Mouse (Mus musculus) liver, embryonic 11.5 days (tissue): ENCODE measurements around the gene Rragd. TPM values are rescaled to one million over a fixed set of nuclear protein-coding genes. Genes with fewer than 3 reads are reported as not detected.

ENCODE experiments used
- ATAC-seq: fragments of 200-750 bp; cut with Nextera tagmentation; replicated peaks from 2 replicates; pipeline ENCODE4 v1.8.0; 2017; ENCODE audit warnings: moderate number of reproducible peaks, mild to moderate bottlenecking, moderate TSS enrichment, moderate library complexity; ENCODE audit not compliant: low FRiP score
- DNase-seq: peaks from one replicate; pipeline ENCODE4 v3.0.0-alpha.2; 2017; ENCODE audit warnings: low spot score
- H3K27ac ChIP-seq: fragments of 300-500 bp; sonication (generic); 2 replicates; pipeline ENCODE4 v1.5.1; 2014; ENCODE audit warnings: mild to moderate bottlenecking, low read depth, low read length, control low read depth
- H3K27me3 ChIP-seq: fragments of 300-500 bp; sonication (generic); replicated peaks from 2 replicates; pipeline ENCODE4 v1.6.1; 2014; ENCODE audit warnings: low read length, mixed read lengths; ENCODE audit not compliant: control insufficient read depth, insufficient read depth
- H3K36me3 ChIP-seq: fragments of 300-500 bp; sonication (generic); 2 replicates; pipeline ENCODE4 v1.6.1; 2014; ENCODE audit warnings: mild to moderate bottlenecking, low read length, moderate library complexity, mixed read lengths; ENCODE audit not compliant: control insufficient read depth, insufficient read depth
- H3K4me1 ChIP-seq: fragments of 300-500 bp; sonication (generic); replicated peaks from 2 replicates; pipeline ENCODE4 v1.6.1; 2014; ENCODE audit warnings: low read length, mixed read lengths; ENCODE audit not compliant: control insufficient read depth, insufficient read depth
- H3K4me2 ChIP-seq: fragments of 300-500 bp; sonication (generic); 2 replicates; pipeline ENCODE4 v1.6.1; 2014; ENCODE audit warnings: mild to moderate bottlenecking, control low read depth, moderate library complexity
- H3K4me3 ChIP-seq: fragments of 300-500 bp; sonication (generic); 2 replicates; pipeline ENCODE4 v1.5.1; 2014; ENCODE audit warnings: low read depth, low read length, control low read depth
- H3K9ac ChIP-seq: fragments of 300-500 bp; sonication (generic); 2 replicates; pipeline ENCODE4 v1.6.1; 2014; ENCODE audit warnings: low read depth, low read length, control low read depth
- H3K9me3 ChIP-seq: fragments of 300-500 bp; sonication (generic); 2 replicates; pipeline ENCODE4 v1.6.1; 2016; ENCODE audit warnings: low read length, inconsistent platforms, mixed read lengths; ENCODE audit not compliant: control insufficient read depth
- WGBS: fragments of 180-500 bp; shearing (Covaris S2); extraction: QIAGEN DNeasy Blood & Tissue Kit; methylation state at CpG from one replicate; pipeline ENCODE4 v1.1.7; 2014; 5-methylcytosine and 5-hydroxymethylcytosine counted together
- polyA plus RNA-seq: library from polyadenylated mRNA; unstranded; fragments of >200 nt; fragmentation: Nextera tagmentation; extraction: Ambion mirVana; gene quantifications from 2 replicates; pipeline ENCODE4 v1.2.1, GENCODE M21; 2014

Gene Rragd
- polyA plus RNA-seq, 1 experiment from 2014 or later: 4.6 TPM

DNA sequence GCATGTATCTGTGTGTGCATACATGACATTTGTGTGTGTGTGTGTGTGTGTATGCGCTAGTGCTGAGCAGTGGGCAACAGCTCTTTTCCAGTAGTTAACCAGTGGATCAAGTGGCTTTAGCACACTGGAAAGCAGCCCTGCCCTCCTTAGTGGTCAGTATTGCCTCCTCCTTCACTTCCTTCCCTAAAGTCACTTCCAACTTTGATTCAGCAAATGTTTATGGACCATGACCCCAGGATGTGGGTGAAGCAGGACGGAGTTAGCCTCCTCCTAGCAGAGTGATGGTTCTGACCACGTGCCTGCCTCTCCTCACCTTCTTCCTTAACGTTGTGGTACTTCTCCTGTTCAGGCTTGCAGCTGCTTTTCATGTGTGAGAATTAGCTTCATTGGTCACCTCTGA, 57.0 kb downstream of the Rragd start:
- Histone ChIP-seq H3K36me3 (peaks cover 21% of the 10 kb centered on the region), H3K9ac (no peak overlapping the region), H3K9me3 (0 out of 2 replicates have a peak, but pooled peaks cover 2% of the 10 kb centered on the region), H3K27ac (no peak overlapping the region), H3K4me2 (no peak overlapping the region), H3K4me1 (no peaks in the 10 kb centered on the region), H3K27me3 (no peaks in the 10 kb centered on the region), H3K4me3 (no peak overlapping the region)
- ATAC-seq (no peak), DNase-seq (no peak)
- WGBS: 81% methylated on average over 4 of the region's 4 CpGs

DNA sequence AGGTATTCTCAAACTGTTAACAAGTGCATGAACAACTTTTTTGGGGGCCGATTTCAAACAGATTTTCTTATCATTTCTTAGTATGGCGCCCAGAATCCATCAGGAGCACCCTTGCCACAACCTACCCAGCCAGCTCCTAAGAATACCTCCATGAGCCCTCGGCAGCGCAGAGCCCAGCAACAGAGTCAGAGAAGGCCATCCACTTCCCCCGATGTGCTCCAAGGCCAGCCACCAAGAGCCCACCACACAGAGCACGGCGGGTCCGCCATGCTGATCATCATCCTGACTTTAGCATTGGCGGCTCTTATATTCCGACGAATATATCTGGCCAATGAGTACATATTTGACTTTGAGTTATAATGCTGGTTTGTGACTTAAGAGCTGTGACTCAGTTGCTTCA, 66.8 kb downstream of the Rragd start:
- Histone ChIP-seq H3K27ac (no peak overlapping the region), H3K9ac (no peak overlapping the region), H3K27me3 (no peaks in the 10 kb centered on the region), H3K4me3 (no peak overlapping the region), H3K9me3 (no peaks in the 10 kb centered on the region), H3K4me1 (no peaks in the 10 kb centered on the region), H3K36me3 (peaks cover 14% of the 10 kb centered on the region), H3K4me2 (no peak overlapping the region)
- no peak for ATAC-seq
- DNase-seq: no peak
- 95% methylated on average over 11 of the region's 11 CpGs for WGBS

DNA sequence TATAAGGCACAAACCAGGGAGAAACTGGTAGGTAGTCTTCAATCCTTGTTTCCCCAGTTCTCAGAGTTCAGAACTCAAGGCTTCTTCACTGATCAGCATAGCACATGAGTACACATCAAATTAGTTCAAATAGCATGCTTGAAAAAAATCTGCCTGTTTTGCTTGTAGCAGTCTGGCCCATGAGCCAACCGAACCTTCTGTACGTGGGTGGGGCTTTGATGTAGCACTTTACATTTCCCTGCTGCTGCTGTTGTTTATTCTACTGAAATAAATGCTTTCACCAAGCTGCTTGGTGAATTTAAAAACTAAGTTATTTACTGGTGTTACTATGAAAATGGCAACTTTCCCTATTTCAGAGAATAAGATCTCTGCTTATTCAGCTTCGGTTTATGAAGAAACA, 69.2 kb downstream of the Rragd start:
- Histone ChIP-seq H3K9ac (no peak overlapping the region), H3K4me3 (no peak overlapping the region), H3K27ac (no peak overlapping the region), H3K4me1 (no peaks in the 10 kb centered on the region), H3K4me2 (no peak overlapping the region), H3K27me3 (no peaks in the 10 kb centered on the region), H3K36me3 (peaks cover 4% of the 10 kb centered on the region; the same call in 1 of the 2 replicates), H3K9me3 (no peaks in the 10 kb centered on the region)
- DNase-seq (no peak), ATAC-seq (no peak)
- 91% methylated on average over 3 of the region's 3 CpGs for WGBS

DNA sequence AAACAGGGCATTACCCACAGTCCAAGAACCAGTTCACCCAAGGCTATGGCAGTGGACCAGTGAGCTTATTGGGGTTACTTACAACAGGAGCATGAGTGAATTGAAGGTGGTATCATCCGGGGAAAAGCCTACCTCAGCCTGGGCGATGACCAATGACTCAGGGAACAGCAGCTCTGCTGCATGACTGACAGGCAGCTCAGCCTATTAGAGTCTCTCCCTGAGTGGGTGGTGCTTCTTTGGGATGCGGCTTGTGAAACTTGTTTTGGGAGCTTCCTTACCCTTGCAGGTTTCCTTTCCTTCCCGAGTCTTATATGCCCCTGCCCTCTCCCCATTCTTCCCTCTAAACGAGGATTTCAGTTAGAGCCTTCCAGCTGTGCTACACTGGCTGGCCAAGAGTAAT, 69.8 kb downstream of the Rragd start:
- no peak overlapping the region for H3K4me3 ChIP-seq
- H3K9me3 ChIP-seq: no peaks in the 10 kb centered on the region
- no peak overlapping the region for H3K9ac ChIP-seq
- ATAC-seq: no peak
- WGBS: 84% methylated on average over 5 of the region's 5 CpGs
- H3K27me3 ChIP-seq: no peaks in the 10 kb centered on the region
- H3K4me1 ChIP-seq: no peaks in the 10 kb centered on the region
- no peak for DNase-seq
- H3K36me3 ChIP-seq: peaks cover 4% of the 10 kb centered on the region; the same call in 1 of the 2 replicates
- no peak overlapping the region for H3K4me2 ChIP-seq
- no peak overlapping the region for H3K27ac ChIP-seq

DNA sequence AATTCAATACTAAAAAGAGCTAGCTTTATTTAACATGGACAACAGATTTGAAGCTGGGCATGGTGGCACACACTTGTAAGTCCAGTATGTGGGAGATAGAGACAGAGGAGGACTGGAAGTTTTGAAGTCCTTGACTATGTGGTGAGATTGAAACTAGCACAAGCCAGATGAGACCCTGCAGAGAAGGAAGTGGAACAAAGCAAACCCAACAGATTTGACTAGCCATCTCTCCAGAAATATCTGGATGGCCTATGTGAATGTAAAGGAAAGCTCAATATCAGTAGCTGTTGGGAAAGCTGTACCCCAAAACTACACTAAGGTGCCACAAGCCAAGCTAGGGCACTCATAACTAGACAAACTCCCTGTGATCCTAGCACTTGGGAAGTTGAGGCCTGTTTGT, 71.6 kb downstream of the Rragd start:
- Histone ChIP-seq H3K27ac (no peak overlapping the region), H3K9me3 (no peaks in the 10 kb centered on the region), H3K4me2 (no peak overlapping the region), H3K9ac (no peak overlapping the region), H3K27me3 (no peaks in the 10 kb centered on the region), H3K4me1 (no peaks in the 10 kb centered on the region), H3K4me3 (no peak overlapping the region), H3K36me3 (peaks cover 2% of the 10 kb centered on the region; the same call in 1 of the 2 replicates)
- no peak for ATAC-seq
- DNase-seq: no peak

DNA sequence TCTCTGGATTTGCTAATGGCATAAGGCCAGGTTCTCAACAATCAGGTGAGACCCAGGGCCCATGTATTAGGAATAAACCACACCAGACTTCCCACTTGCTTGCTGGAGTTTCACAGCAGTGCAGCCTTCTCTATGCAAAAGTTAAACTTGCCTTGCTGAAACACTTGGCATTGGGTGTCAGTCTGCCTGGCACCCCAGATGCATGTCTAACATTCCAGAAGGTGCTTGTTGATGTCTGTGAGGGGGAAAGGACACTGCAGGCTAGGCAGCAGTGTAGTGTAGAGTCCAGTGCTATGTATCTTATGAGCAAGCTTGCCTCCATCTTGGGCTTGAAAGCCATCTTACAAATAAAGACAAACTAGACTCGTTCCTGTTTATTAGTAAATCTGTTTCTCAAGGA, 73.5 kb downstream of the Rragd start:
- no peaks in the 10 kb centered on the region for H3K27me3 ChIP-seq
- H3K27ac ChIP-seq: no peak overlapping the region
- H3K9me3 ChIP-seq: no peaks in the 10 kb centered on the region
- H3K4me2 ChIP-seq: no peak overlapping the region
- no peak overlapping the region for H3K4me3 ChIP-seq
- 83% methylated on average over 1 of the region's 1 CpGs for WGBS
- ATAC-seq: no peak
- DNase-seq: no peak
- peaks cover 2% of the 10 kb centered on the region; the same call in 1 of the 2 replicates for H3K36me3 ChIP-seq
- no peaks in the 10 kb centered on the region for H3K4me1 ChIP-seq
- H3K9ac ChIP-seq: no peak overlapping the region

DNA sequence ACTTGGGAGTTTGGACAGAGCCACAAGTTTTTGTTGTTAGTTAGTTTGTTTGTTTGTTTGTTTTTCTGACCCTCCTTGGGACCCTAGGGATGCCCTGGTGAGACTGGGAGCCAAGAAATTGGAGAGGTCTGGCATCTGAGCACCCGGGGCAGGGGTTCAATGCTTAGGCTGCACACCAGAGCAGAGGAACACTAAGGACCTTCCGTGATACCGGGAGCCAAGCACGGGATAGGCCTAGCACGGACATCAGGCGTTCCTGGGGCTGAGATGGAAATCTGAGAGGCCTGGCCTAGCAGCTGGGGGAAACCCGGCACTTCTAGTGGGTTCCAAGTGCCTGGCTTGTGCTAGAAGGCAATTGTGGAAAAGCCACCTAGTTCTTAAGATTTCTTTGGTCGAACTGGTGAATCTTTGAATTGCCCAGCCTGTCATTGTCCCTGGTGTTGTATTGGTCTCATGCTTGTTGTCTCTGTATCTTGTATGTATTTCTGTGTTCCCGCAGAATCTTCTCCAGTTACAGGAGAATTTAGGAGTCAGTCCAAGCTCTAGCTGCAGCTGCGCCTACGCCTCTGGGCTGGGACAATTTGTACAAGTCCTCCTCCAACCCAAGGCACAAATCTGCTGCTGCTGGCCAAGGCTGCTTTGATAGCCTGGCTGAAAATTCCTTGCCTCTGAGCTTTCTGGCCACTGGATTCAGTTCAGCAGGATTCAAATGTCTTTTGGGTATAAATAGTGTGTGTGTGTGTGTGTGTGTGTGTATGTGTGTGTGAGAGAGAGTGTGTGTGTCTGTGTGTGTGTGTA, 75.3 kb downstream of the Rragd start:
- no peak overlapping the region for H3K9ac ChIP-seq
- H3K27ac ChIP-seq: no peak overlapping the region
- no peaks in the 10 kb centered on the region for H3K4me1 ChIP-seq
- WGBS: 74% methylated on average over 11 of the region's 11 CpGs
- H3K27me3 ChIP-seq: no peaks in the 10 kb centered on the region
- H3K36me3 ChIP-seq: no peaks in the 10 kb centered on the region
- no peak for ATAC-seq
- H3K4me2 ChIP-seq: no peak overlapping the region
- no peak overlapping the region for H3K4me3 ChIP-seq
- no peaks in the 10 kb centered on the region for H3K9me3 ChIP-seq
- DNase-seq: no peak

DNA sequence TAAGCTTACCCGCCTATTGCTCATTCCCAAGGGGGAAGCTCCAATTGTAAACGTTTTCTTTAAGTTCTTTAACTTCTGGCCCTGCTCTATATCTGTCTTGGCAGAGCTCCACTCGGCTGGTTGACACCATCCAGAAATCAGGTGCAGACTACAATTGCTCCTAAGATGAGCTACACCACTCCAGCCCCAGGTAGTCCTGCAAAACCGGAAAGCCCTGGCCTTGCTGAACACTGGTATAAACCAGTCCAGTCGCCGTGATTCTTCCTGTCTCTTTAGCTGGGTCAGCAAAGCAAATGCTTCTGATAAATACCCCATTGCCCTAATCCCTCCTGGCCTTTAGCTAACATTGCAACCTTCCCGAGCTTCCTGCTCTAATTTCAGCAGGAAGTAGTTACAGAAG, 78.3 kb downstream of the Rragd start:
- Histone ChIP-seq H3K27ac (no peak overlapping the region), H3K36me3 (no peaks in the 10 kb centered on the region), H3K4me2 (no peak overlapping the region), H3K9ac (no peak overlapping the region), H3K27me3 (no peaks in the 10 kb centered on the region), H3K4me1 (no peaks in the 10 kb centered on the region), H3K9me3 (no peaks in the 10 kb centered on the region), H3K4me3 (no peak overlapping the region)
- 29% methylated on average over 7 of the region's 7 CpGs for WGBS
- no peak for DNase-seq
- no peak for ATAC-seq

DNA sequence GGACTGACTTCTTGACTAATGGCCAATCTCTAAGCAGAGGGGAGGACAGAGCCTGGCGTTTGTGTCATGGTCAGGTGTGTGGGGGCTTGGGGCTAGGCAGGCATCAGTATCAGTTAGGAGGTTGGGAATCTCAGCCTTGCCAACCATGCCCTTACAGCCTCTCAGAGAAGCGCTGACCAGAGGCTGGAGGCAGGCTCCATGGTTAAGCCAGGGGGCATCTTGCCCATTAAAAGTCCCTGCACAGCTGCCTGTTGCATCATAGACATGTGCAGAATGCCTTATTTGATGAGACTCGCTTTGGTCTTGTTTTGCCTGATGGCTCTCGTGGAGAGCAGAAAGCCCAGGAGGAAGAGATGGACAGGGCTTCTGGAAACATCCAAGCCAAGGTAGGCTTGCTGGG, 80.1 kb downstream of the Rragd start, which contains the start of gene Gabrr2:
Gene Gabrr2, plus strand, starts transcription at position 19 of the 400 bp plus-strand sequence.
- ATAC-seq (no peak), DNase-seq (no peak)
- Histone ChIP-seq H3K9ac (no peak within 1 kb of the TSS), H3K9me3 (no peaks in the 10 kb centered on the region), H3K4me3 (no peak within 1 kb of the TSS), H3K36me3 (no peaks in the 10 kb centered on the region), H3K4me1 (no peaks in the 10 kb centered on the region; the same call in 1 of the 2 replicates), H3K27me3 (no peaks in the 10 kb centered on the region), H3K4me2 (no peak within 1 kb of the TSS), H3K27ac (no peak within 1 kb of the TSS)
- 79% methylated on average over 4 of the region's 4 CpGs for WGBS
